Mouse (Mus musculus): ENCODE measurements around the gene Gm2115.
A peak's percentile ranks its signal among the peaks of the same experiment; 100 is the strongest.

Gene Gm2115

GRCm38 (mm10) chr7:84587101-84587783 is 58.5 kb downstream of the Gm2115 start:
- DNase-seq: no peak

DNA sequence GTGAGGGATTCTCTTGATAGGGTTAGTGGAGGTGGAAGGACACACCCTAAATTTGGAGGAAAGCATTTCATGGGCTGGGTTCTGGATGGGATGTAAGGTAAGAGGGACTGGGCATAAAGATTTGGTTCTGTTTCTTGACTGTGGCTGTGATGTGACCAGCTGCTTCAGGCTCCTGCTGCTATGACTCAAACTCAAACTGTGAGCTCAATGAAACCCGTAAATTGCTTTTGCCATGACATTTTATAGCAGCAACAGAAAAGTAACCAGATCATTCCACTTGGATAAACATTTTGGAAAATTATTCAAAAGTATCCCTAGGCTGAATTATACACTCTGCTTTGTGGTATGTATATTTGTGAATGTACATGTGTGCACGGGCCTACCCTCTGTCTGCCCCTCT is 61.9 kb downstream of the Gm2115 start:
- no peak for DNase-seq

GRCm38 (mm10) chr7:84591347-84591746 is 62.6 kb downstream of the Gm2115 start:
- DNase-seq: no peak

GRCm38 (mm10) chr7:84594087-84594916 is 65.5 kb downstream of the Gm2115 start:
- peak; percentile 19 for DNase-seq

DNA sequence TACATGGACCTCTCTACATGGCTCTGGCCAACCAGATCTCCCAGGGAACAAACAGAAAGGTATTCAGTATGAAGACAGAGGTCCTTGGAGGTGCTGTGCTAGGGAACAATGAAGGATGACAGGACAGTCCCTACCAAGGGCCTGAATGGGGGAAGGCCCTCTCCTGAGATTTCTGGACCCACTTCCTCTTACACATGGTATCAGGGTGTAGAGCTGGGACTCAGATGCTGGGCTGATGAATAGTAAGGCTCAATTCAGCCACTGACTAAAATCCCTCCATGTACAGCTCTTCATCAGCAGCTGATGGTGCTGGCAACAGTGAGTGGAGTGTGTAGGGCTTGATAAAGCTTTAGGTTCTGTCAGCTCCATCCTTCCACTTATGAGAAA is 66.2 kb downstream of the Gm2115 start:
- no peak for DNase-seq

- DNase-seq: no peak
Measured at GRCm38 (mm10) chr7:84596002-84596401, 67.2 kb downstream of the Gm2115 start.

GRCm38 (mm10) chr7:84596633-84597032 is 67.9 kb downstream of the Gm2115 start:
- no peak for DNase-seq

DNA sequence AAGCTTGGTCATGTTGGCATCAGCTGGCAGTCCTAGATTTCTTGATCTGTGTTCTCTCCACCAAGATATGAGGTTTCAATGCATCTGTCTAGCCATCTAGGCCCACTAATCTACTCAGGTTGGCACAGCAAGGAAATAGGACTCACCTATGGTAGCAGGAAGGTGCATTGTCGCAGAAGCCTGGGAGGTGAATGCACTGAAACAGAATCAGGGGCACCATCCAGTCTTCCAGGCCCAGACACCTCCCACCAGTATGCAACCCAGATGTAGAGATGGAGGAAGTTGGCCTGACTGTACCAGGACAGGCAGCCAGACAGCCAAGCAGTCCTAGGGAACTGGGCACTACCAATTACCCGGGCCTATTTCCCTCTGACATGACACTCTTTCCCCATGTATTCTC is 71.9 kb downstream of the Gm2115 start:
- no peak for DNase-seq

DNA sequence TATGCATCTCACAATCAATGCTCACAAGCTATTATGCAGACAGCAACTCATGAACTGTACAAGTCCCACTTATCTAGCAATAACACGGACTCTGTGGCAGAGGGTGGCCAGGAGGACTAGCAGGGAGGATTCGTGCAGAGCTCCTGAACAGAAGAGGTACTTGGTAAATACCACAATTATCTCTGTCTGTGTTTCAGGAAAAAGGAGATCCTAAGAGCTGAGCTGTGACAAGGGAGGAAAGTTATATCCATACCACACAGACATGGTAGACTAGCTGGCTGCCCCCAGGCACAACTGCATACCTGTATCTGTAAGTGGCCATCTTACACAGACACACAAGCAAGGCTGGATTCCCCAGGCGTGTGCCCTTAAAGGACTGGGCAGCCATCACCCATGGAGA is 72.6 kb downstream of the Gm2115 start:
- no peak for DNase-seq

GRCm38 (mm10) chr7:84604501-84604900 is 75.7 kb downstream of the Gm2115 start:
- DNase-seq: no peak

- no peak for DNase-seq
Measured at GRCm38 (mm10) chr7:84605033-84605687, 76.4 kb downstream of the Gm2115 start.

DNA sequence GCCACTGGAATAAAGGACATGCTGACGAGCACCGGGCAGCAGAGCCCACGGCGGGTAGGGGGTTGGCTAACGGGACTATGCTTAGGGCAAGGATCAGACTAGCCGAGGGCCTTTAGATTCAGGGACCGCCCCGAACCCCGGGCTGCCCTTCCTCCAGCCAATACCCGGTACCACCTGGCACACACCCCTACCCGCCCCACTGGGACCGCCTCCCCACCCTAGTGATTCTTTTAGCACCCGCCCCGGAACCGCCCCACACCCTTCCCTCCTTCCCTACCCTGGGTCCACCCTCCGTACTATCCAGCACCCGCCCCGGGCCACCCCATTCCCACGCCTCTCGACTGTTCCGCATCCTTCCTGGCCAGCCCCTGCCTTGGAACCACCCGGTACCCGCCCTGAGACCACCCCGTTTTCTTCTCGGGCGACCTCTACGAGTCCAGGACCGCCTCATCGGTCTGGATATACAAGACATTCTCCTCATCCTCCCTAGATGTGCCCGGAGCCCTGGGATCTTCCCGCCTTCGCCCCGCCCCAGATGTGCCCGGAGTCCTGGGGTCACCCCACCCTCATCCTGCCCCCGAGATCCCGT is 77.0 kb downstream of the Gm2115 start:
- peak; percentile 74 for DNase-seq

- peak; percentile 45 for DNase-seq
Measured at GRCm38 (mm10) chr7:84606293-84606749, 77.6 kb downstream of the Gm2115 start, which contains the start of gene Fah. Gene Fah, minus strand, starts transcription at chr7:84606722.

GRCm38 (mm10) chr7:84611609-84612008 is 82.9 kb downstream of the Gm2115 start:
- DNase-seq: no peak

DNA sequence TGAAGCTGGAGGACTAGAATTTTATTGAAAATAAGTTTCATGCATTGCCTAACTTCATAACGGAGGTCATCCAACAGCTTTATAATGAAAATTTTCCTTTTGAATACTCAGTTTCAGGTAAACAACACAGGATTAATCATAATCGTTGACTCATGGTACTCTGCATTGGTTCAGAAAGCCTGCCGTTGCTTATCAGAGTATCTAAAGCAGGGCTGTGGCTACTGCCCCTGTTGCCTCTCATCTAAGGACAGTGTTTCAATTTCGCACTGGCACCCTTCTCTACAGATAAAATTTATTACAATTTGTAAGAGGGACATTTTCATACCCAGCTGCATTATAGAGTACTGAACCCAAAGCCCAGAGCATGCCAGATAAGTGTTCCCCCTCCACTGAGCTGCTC is 83.7 kb downstream of the Gm2115 start:
- no peak for DNase-seq

GRCm38 (mm10) chr7:84618951-84619350 is 90.2 kb downstream of the Gm2115 start:
- DNase-seq: peak; percentile 19

DNA sequence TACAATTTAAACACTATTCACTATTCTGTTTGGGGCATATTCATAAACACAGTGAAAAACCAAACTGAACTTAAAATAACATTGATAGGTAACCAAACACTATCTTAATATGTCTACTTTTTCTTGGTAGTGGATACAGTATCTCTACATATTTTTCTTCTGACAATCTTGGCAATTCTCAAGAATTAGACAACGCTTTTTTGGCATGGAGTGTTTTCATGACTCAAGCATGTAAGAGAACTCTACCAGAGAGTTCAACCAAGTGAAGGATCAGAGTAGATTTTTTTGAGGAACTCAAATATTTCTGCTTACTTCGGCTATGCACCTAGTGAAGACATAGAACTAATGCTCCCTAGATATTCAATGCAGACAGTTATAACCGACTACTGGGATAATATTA is 92.2 kb downstream of the Gm2115 start:
- DNase-seq: no peak

GRCm38 (mm10) chr7:84623718-84624117 is 95.0 kb downstream of the Gm2115 start:
- no peak for DNase-seq

GRCm38 (mm10) chr7:84631878-84632277 is 103.1 kb downstream of the Gm2115 start:
- no peak for DNase-seq
